Mouse (Mus musculus): Measurements from ENCODE around the gene Fsd1. TPM values are rescaled to one million over a fixed set of nuclear protein-coding genes. Genes with fewer than 3 reads are reported as not detected.

The Fsd1 gene
- total and polyA plus RNA-seq, 3 experiments, result 0.21 TPM; not detected in 2

DNA sequence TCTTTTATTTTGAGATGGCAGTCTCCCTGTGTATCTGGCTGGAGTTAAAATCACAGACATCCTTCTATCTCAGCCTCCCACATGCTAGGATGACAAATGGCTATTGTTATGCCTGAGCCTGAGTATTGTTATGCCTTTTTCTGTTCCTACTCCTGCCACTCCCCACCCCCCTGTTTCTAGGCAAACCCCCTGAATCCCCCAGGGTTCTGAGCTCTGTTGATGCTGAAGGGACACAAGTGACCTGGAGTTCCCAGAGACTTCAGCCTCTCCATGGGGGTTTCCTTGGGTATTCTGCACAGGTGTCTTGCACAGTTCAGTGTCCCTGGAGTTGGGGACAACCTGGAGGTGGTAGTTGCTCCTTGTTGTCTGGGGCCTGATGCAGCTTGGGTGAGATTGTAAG is 34.3 kb upstream of the Fsd1 start (continued):
- TF ChIP-seq MAZ (IDR thresholded peaks at IDR 0.05; ENCODE audit: low read depth, low read length) (peak; percentile 87; the same call in 1 of the 2 replicates), USF2 (conservative IDR thresholded peaks at IDR 0.05; ENCODE audit: low read depth, low read length) (no peak), TBP (conservative IDR thresholded peaks at IDR 0.05; ENCODE audit: low read depth, low read length) (no peak; the same call in 1 of the 2 replicates), MAX (IDR thresholded peaks at IDR 0.05; ENCODE audit: low read length) (no peak), JUN (IDR thresholded peaks at IDR 0.05; ENCODE audit: insufficient read depth, low read depth, low read length) (no peak), MAFK (IDR thresholded peaks at IDR 0.05; ENCODE audit: insufficient replicate concordance, low read length) (no peak), JUND (conservative IDR thresholded peaks at IDR 0.05; ENCODE audit: low read depth, low read length) (no peak), USF1 (IDR thresholded peaks at IDR 0.05; ENCODE audit: low read depth, low read length) (no peak), CHD1 (IDR thresholded peaks at IDR 0.05; ENCODE audit: low read depth, low read length) (no peak), CTCF (conservative IDR thresholded peaks at IDR 0.05 in 1 of 2, IDR thresholded peaks at IDR 0.05 in 1 of 2; ENCODE audit: low read depth in 2 of 2, low read length in 2 of 2) (no peak), CHD2 (IDR thresholded peaks at IDR 0.05; ENCODE audit: low read length) (peak; percentile 51; the same call in 1 of the 2 replicates), ZC3H11A (IDR thresholded peaks at IDR 0.05; ENCODE audit: low read depth, low read length) (no peak), IRF4 (IDR thresholded peaks at IDR 0.05; ENCODE audit: low read depth, low read length) (no peak), NELFE (IDR thresholded peaks at IDR 0.05; ENCODE audit: low read depth, low read length) (no peak; the same call in 1 of the 2 replicates), POLR2AphosphoS2 (IDR thresholded peaks at IDR 0.05; ENCODE audit: low read depth, low read length) (no peak), TCF12 (IDR thresholded peaks at IDR 0.05; ENCODE audit: low read depth, low read length) (no peak), EP300 (IDR thresholded peaks at IDR 0.05; ENCODE audit: low read length) (no peak)

GRCm38 (mm10) chr17:55952447-55953027 is 33.8 kb upstream of the Fsd1 start, which contains the start of gene Ebi3:
TSS of gene Ebi3 (plus strand) at chr17:55952640.
- Histone ChIP-seq H3K4me1 (ENCODE audit: control insufficient read depth in 1 of 2, insufficient read depth in 2 of 2) (peaks cover 36 to 65% of the 10 kb centered on the region in 2 experiments), H3K36me3 (replicated peaks in 1 of 2; ENCODE audit: control insufficient read depth in 1 of 2, insufficient read depth in 1 of 2, low read length in 1 of 2) (peaks cover 27 to 34% of the 10 kb centered on the region in 2 experiments), H3K4me2 (ENCODE audit: insufficient read depth, low read depth, poor library complexity, severe bottlenecking) (peak within 1 kb of the TSS; percentile 42), H3K27me3 (replicated peaks) (no peaks in the 10 kb centered on the region), H3K4me3 (replicated peaks in 1 of 3; ENCODE audit: low read depth in 2 of 3, low read length in 2 of 3, poor library complexity in 1 of 3) (peak within 1 kb of the TSS; percentile 68 to 75 (median 72)), H3K9ac (ENCODE audit: insufficient read depth, low read depth) (peak within 1 kb of the TSS; percentile 69), H3K79me2 (replicated peaks; ENCODE audit: control insufficient read depth, extremely low read depth, insufficient read depth, poor library complexity, severe bottlenecking) (peaks cover 32% of the 10 kb centered on the region), H3K9me3 (replicated peaks; ENCODE audit: low read length) (no peaks in the 10 kb centered on the region), H3K27ac (ENCODE audit: insufficient read depth, low read depth) (peak within 1 kb of the TSS; percentile 97)
- dilution Hi-C loops (cut with MboI; ENCODE audit: extremely low pct_ligation_motif_present, extremely low pct_unique_long_range_greater_than_20kb, low sequenced_read_pairs), result no loop called here
- DNase-seq (ENCODE audit: extremely low read depth), result peak; percentile 85
- in situ Hi-C loops (cut with MboI; ENCODE audit: low pct_ligation_motif_present, low pct_unique_long_range_greater_than_20kb, low sequenced_read_pairs), result loop anchor here (10.0 kb wide), 1 partner anchor 58 kb away; the partner anchor contains the start of gene Zfp959
- peak; percentile 91 for TF ChIP-seq SIN3A (IDR thresholded peaks at IDR 0.05; ENCODE audit: low read length)
- TF ChIP-seq JUND (conservative IDR thresholded peaks at IDR 0.05; ENCODE audit: low read depth, low read length), result no peak
- no peak; the same call in 1 of the 2 replicates for TF ChIP-seq RAD21 (IDR thresholded peaks at IDR 0.05; ENCODE audit: low read depth, low read length)
- TF ChIP-seq CTCF (conservative IDR thresholded peaks at IDR 0.05 in 1 of 2, IDR thresholded peaks at IDR 0.05 in 1 of 2; ENCODE audit: low read depth in 2 of 2, low read length in 2 of 2), result no peak
- TF ChIP-seq POLR2A (IDR thresholded peaks at IDR 0.05; ENCODE audit: low read depth, low read length), result peak; percentile 64
- no peak for TF ChIP-seq ZKSCAN1 (IDR thresholded peaks at IDR 0.05; ENCODE audit: borderline replicate concordance, low read depth, low read length)
- peak; percentile 96 for TF ChIP-seq TCF12 (IDR thresholded peaks at IDR 0.05; ENCODE audit: low read depth, low read length)
- peak; percentile 64; the same call in 1 of the 2 replicates for TF ChIP-seq POLR2AphosphoS2 (IDR thresholded peaks at IDR 0.05; ENCODE audit: low read depth, low read length)
- no peak for TF ChIP-seq MAX (IDR thresholded peaks at IDR 0.05; ENCODE audit: low read length)
- no peak for TF ChIP-seq SMC3 (IDR thresholded peaks at IDR 0.05; ENCODE audit: low read depth, low read length)
- TF ChIP-seq MXI1 (IDR thresholded peaks at IDR 0.05; ENCODE audit: low read depth, low read length), result peak; percentile 70; the same call in 1 of the 2 replicates
- no peak for TF ChIP-seq JUN (IDR thresholded peaks at IDR 0.05; ENCODE audit: insufficient read depth, low read depth, low read length)
- TF ChIP-seq ZNF384 (IDR thresholded peaks at IDR 0.05; ENCODE audit: low read depth, low read length), result no peak
- TF ChIP-seq NRF1 (IDR thresholded peaks at IDR 0.05; ENCODE audit: low read depth, low read length), result peak; percentile 40; the same call in 1 of the 2 replicates
- TF ChIP-seq IRF4 (IDR thresholded peaks at IDR 0.05; ENCODE audit: low read depth, low read length), result peak; percentile 91
- TF ChIP-seq ETS1 (conservative IDR thresholded peaks at IDR 0.05; ENCODE audit: low read depth, low read length), result peak; percentile 90
- peak; percentile 58; the same call in 1 of the 2 replicates for TF ChIP-seq CHD2 (IDR thresholded peaks at IDR 0.05; ENCODE audit: low read length)
- peak; percentile 43 for TF ChIP-seq HCFC1 (IDR thresholded peaks at IDR 0.05; ENCODE audit: low read depth, low read length)
- no peak for TF ChIP-seq CHD1 (IDR thresholded peaks at IDR 0.05; ENCODE audit: low read depth, low read length)
- TF ChIP-seq MYC (IDR thresholded peaks at IDR 0.05; ENCODE audit: low read depth, low read length), result no peak
- peak; percentile 73 for TF ChIP-seq BHLHE40 (IDR thresholded peaks at IDR 0.05; ENCODE audit: low read depth, low read length)
- no peak; the same call in 1 of the 2 replicates for TF ChIP-seq TBP (conservative IDR thresholded peaks at IDR 0.05; ENCODE audit: low read depth, low read length)
- TF ChIP-seq EP300 (IDR thresholded peaks at IDR 0.05; ENCODE audit: low read length), result peak; percentile 94
- no peak for TF ChIP-seq PAX5 (IDR thresholded peaks at IDR 0.05; ENCODE audit: low read length)
- TF ChIP-seq E2F4 (IDR thresholded peaks at IDR 0.05; ENCODE audit: insufficient replicate concordance, low read depth, low read length), result no peak
- TF ChIP-seq RCOR1 (conservative IDR thresholded peaks at IDR 0.05; ENCODE audit: low read depth, low read length), result no peak
- no peak for TF ChIP-seq USF2 (conservative IDR thresholded peaks at IDR 0.05; ENCODE audit: low read depth, low read length)
- no peak for TF ChIP-seq USF1 (IDR thresholded peaks at IDR 0.05; ENCODE audit: low read depth, low read length)
- TF ChIP-seq ZC3H11A (IDR thresholded peaks at IDR 0.05; ENCODE audit: low read depth, low read length), result no peak
- TF ChIP-seq KAT2A (IDR thresholded peaks at IDR 0.05; ENCODE audit: insufficient replicate concordance, low read length), result no peak

Data from CH12.LX (cell line).